Mouse (Mus musculus) retina, embryonic 14.5 days (tissue): ENCODE measurements around the gene Tgfbr3.
A peak's percentile ranks its signal among the peaks of the same experiment; 100 is the strongest.

Experiments
- DNase-seq: peaks from one replicate; pipeline ENCODE4 v3.0.0-alpha.2; 2015; ENCODE audit warnings: low spot score

Gene Tgfbr3

DNA sequence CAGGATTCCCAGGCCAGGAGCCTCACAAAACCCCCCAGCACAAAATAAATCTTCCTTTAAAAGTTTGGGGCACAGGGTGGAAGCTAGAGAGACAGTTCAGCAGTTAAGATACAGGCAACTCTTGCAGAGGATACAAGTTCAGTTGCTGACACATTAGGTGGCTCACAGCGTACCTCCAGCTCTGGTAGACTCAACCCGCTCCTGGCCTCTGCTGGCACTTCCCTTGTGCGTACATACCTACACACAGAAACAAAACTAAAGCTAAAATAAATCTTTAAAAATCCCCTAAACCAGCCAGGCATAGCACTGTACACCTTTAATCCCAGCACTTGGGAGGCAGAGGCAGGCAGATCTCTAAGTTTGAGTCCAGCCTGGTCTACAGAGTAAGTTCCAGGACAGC is 211.1 kb downstream of the Tgfbr3 start:
- no peak for DNase-seq

DNA sequence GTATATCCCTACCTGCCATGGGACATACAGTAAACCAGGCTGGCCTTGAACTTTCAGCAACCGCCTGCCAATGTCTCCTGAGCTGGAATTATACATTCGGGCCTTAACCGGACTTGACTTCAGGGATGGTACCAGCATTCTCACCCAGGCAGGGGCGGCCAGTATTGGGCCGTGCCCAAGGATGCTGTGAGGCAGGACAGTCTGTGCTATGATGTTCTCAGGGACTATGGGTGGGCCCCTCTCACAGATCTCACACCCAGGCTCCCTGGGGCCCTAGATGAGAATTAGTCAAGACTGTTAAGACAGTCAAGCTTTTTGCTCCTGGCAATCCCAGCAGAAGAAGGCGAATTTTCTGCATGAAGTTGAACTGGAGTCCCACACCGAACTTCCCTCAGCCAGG is 211.5 kb downstream of the Tgfbr3 start:
- DNase-seq: no peak

DNA sequence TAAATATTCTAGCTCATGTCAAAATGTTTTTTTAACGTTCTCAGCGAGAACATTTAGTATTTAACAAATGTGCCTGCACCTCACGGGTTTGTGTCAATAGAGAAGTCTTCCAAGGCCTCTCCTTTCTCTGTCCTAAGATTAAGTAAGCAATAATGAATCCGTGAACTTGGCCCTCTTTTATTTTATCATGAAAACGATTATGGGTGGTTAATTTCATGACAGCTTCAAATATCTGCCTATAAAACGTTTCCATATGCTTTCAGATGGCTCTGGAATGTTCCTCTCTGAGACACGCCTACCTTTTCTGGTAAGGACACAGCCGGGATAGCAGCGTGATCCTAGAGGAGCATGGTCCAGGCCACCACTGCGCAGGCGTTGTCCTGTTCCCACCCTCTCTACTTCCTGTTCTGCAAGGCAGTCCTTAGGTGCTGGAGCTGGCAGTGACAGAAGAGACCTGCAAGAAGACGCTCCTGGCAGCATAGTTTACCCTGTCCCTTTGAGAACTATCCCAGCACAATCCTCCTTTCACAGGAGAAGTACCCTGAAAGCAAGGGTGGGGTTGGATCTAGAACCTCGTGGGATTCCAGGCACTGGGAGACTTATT is 214.3 kb downstream of the Tgfbr3 start:
- DNase-seq: no peak

DNA sequence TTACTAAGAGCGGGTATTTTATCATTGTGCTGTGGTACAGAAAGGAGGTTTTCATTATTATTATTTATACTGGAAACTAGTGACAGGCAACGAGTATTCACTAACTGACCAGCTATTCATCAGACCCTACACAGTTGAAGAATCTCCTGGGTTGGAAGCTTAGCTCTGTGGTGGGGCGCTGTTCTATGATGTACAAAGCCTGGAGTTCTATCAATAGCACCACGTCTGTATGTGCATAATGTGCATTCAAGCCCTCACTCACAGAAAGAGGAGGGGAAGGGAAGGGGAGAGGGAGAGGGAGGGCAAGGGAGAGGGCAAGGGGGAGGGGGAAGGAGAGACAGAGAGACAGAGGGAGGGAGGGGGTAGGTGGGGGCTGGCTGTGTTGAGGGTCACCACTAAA is 215.1 kb downstream of the Tgfbr3 start:
- no peak for DNase-seq

DNA sequence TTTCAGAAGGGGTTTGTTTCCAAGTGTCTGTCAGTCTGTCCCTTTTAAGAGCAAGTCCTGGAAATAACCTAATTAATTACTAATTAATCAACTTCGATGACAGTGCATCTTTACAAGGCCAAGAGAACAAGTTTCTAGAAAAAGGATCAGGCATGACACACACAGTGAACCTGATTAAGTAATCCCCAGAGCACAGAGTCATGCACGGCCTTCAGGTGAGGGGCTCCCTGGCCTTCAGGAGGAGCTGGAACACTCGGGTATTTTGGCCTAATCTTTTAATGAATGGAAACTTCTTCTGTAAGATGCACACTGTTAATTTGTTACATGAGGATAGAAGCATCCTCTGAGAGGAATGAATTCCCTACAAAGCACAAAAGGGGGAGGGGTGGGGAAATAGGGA is 215.9 kb downstream of the Tgfbr3 start:
- DNase-seq: no peak

DNA sequence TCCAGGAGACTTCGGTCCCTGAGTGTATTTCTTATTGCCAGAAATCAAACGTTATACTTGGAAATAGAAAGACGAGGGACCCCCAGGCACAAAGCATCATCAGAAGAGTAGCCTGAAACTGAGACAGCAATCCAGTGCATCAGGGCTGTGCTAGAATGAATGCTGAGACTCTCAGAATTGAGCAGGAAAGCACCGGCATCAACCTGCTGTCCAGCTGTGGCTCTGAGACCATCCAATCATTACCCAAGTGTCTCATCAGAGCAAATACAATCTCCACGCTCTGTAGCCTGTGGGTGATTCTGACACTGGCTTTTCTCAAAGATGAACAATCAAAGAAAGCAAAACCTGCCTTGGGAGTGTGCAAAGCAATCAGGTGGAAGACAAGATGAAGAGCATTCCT is 221.3 kb downstream of the Tgfbr3 start:
- DNase-seq: peak; percentile 16

DNA sequence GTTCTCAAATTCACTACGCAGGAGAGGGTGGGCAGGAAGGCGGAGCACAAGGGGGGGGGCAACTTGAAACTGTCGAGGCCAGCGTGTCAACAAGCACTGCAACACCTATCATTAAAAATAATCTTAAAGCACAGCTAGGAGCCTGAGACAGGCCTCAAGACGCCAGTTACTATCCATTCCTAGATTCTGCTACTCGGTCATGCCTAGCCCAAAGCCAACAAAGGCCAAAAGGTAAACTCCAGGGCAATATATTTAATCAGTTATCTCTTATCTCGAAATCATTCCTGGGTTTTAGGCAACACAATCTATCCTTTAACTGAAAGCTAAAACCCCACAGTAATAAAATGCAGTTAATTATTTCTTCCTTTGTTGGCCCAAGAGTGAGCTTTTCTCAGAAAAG is 221.9 kb downstream of the Tgfbr3 start:
- DNase-seq: no peak

DNA sequence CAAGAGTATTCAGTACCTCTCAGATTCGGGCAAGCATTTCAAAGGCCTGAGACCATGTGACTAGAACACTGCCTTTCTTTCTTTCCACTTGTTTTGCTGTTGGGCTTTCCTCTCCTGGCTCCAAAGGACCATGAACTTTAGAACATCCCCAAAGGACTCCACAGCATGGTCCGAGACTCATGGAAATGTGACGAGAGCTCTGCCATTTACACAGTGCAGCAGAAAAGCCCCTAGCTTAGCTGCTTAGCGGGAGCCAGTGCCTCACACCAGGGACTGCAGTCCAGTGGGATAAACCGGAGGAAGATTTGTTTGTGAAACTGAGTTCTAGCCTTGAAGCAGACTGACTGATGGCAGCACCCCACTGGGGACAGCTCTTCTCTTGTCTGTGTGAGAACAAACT is 224.5 kb downstream of the Tgfbr3 start:
- no peak for DNase-seq

DNA sequence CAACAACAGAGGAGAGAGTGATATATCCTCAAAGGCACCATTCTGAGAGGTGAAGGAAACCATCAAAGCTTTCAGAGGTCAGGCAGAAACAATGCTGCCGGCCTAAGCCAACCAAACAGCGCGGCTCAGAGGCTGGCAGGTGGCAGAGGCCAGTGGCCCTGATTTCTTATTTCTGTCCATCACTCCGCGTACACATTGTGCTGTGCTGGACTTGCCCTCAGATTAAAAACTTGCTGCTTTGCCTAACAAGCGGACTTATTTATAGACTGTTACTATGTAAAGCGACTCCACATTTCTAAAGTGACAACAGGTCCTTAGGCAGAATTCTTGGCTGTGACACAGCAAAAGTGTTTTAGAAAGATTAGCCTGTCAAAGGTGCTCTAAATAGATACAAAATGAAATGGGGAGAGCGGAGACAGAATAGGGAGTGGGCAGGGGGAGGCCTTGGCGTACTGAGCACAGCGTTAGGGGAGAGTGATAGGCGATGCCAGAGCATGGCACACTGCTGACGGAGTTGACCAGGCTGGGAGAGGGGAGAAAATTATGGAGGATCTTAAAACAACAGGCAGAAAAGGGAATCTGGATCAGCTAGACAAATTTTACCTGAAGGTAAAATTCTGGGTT is 227.1 kb downstream of the Tgfbr3 start:
- no peak for DNase-seq

DNA sequence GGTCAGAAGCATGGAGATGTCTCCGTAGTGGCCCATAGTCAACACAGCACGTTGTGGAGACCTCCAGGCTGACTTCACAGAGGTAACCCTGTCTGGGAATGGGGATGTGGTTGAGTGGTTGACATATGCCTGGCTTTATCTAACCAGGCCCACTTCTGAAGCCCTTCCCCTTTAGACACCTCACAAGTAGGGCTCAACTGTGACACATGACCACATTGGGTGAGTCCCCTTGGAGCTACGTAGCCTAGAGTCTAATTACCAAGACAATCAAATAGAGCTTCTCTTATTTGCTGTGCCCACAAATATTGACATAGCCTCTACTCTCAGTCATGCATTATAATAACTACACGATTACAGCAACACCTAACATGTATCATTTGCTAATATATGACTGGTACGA is 229.9 kb downstream of the Tgfbr3 start:
- DNase-seq: no peak

DNA sequence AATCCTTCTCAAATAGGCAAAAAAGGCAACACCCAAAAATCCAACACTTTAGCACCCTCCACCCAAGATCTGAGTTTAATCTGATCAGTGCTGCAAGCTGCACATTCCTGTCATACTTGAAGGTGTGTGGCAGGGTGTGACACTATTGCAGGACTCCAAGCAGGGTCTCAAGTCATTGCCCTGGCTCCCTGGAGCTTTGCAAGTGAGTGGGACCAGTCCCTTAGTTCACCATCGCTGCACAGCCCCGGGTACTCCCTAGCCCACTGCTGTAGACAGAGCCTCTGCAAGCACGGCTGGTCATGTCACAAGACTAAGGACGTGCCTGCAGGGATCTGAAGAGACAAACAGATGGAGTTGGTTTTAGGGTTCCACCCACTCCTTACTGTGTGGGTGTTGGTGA is 230.8 kb downstream of the Tgfbr3 start:
- DNase-seq: no peak
